Mouse (Mus musculus) liver, adult 2 months (tissue): Measurements from ENCODE around the gene Slc16a10. TPM values are rescaled to one million over a fixed set of nuclear protein-coding genes. Genes with fewer than 3 reads are reported as not detected.

Source experiments
- DNase-seq: peaks from one replicate; pipeline ENCODE4 v3.0.0-alpha.2; 2011; ENCODE audit warnings: low read depth, low spot score; ENCODE audit errors: extremely low read depth
- H3K27ac ChIP-seq: fragments of 200-500 bp; replicated peaks from 2 replicates; pipeline ENCODE4 v1.5.1; 2012; ENCODE audit warnings: low read depth, mild to moderate bottlenecking, control low read depth, inconsistent platforms, low read length; ENCODE audit not compliant: insufficient read depth
- H3K27me3 ChIP-seq: fragments of 200-500 bp; 2 replicates; pipeline ENCODE4 v1.6.1; 2012; ENCODE audit warnings: mild to moderate bottlenecking, moderate library complexity, low read length, inconsistent platforms; ENCODE audit not compliant: control insufficient read depth, insufficient read depth
- H3K36me3 ChIP-seq: fragments of 200-500 bp; 2 replicates; pipeline ENCODE4 v1.6.1; 2012; ENCODE audit warnings: low read length, inconsistent platforms; ENCODE audit not compliant: control insufficient read depth, insufficient read depth
- H3K4me1 ChIP-seq: fragments of 200-500 bp; 2 replicates; pipeline ENCODE4 v1.6.1; 2011; ENCODE audit warnings: low read length; ENCODE audit not compliant: control insufficient read depth, insufficient read depth
- H3K4me3 ChIP-seq: fragments of 200-500 bp; 2 replicates; pipeline ENCODE4 v1.5.1; 2011; ENCODE audit warnings: low read depth, mild to moderate bottlenecking, control low read depth, low read length, moderate library complexity; ENCODE audit not compliant: insufficient read depth
- H3K79me2 ChIP-seq: fragments of 200-500 bp; 2 replicates; pipeline ENCODE4 v1.6.1; 2012; ENCODE audit warnings: inconsistent platforms, mild to moderate bottlenecking, low read length, moderate library complexity; ENCODE audit not compliant: control insufficient read depth, insufficient read depth
- H3K9ac ChIP-seq: fragments of 200-500 bp; 2 replicates; pipeline ENCODE4 v1.6.1; 2012; ENCODE audit warnings: low read depth, mild to moderate bottlenecking, control low read depth, inconsistent platforms, low read length
- CTCF ChIP-seq: fragments of 200-500 bp; IDR thresholded peaks from 2 replicates; pipeline ENCODE4 v1.5.1; 2011; ENCODE audit warnings: low read depth, low read length, control low read depth
- POLR2A ChIP-seq: fragments of 200-500 bp; IDR thresholded peaks from 2 replicates; pipeline ENCODE4 v1.6.1; 2011; ENCODE audit warnings: low read length, control low read depth; ENCODE audit not compliant: insufficient read depth; ENCODE audit errors: extremely low read depth
- WGBS: fragments of 180-500 bp; shearing (Covaris S2); methylation state at CpG from one replicate; pipeline ENCODE4 v1.1.7; 2018; 5-methylcytosine and 5-hydroxymethylcytosine counted together
- polyA plus RNA-seq: library from polyadenylated mRNA; depleted of rRNA; stranded (reverse); fragments of >200 nt; gene quantifications from 2 replicates; pipeline ENCODE4 v1.2.3, GENCODE M21; 2012
- total RNA-seq: library from RNA; depleted of rRNA; stranded (reverse); fragments of >200 nt; gene quantifications from 2 replicates; pipeline ENCODE4 v1.2.3, GENCODE M21; 2014

The Slc16a10 gene
- total and polyA plus RNA-seq, 2 experiments = 61.4 to 76.0 TPM

DNA sequence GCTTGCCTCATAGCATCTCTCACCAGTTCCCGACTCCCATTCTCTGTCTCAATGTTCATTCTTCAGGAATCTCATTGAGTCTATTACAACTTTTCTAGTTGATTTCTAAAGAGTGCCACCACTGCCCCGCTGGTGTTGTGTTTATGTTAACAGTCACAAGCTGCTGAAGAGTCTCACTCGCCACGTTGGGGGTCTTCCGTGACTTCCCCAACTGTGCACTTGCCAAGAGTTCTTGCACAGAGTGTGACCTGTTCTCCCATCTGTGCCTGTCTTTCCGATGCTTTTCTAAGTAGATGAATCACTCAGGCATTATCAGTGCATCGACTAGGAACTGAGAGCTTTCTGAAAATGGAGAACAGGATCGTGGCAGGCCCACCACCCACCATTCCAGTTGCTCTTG is 114.0 kb downstream of the Slc16a10 start:
- Histone ChIP-seq H3K4me1 (peaks cover 4% of the 10 kb centered on the region), H3K79me2 (peaks cover 5% of the 10 kb centered on the region; the same call in 1 of the 2 replicates), H3K27me3 (no peaks in the 10 kb centered on the region), H3K4me3 (no peak overlapping the region), H3K36me3 (peaks cover 3% of the 10 kb centered on the region; the same call in 1 of the 2 replicates), H3K27ac (no peak overlapping the region), H3K9ac (no peak overlapping the region)
- TF ChIP-seq POLR2A = no peak
- TF ChIP-seq CTCF = no peak
- no peak for DNase-seq
- 89% methylated on average over 8 of the region's 8 CpGs for WGBS

DNA sequence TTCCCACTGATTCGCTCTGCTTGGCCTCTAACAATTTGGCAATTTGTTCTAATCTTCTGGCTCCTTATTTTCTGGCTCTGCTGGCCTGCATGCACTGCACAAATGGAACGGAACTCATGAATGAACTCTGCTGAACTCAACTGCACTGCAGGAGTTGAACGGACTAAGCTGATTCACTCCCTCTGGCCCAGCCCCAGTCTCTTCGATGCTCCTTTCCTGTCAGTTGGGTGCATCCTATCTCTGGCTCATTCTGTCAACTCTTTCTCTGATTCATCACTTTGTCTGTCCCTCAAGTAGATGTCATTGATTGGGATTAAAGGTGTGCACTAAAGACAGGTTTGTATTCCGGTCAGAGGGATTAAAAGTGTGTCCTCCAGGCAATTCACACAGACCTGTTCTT is 115.5 kb downstream of the Slc16a10 start:
- peaks cover 7% of the 10 kb centered on the region for H3K4me1 ChIP-seq
- peaks cover 6% of the 10 kb centered on the region; the same call in 1 of the 2 replicates for H3K79me2 ChIP-seq
- WGBS = 76% methylated on average over 5 of the region's 5 CpGs
- no peak overlapping the region for H3K4me3 ChIP-seq
- H3K27ac ChIP-seq = no peak overlapping the region
- TF ChIP-seq POLR2A (no peak), CTCF (no peak)
- no peaks in the 10 kb centered on the region for H3K36me3 ChIP-seq
- peak; percentile 27 for DNase-seq
- no peaks in the 10 kb centered on the region for H3K27me3 ChIP-seq
- H3K9ac ChIP-seq = no peak overlapping the region

DNA sequence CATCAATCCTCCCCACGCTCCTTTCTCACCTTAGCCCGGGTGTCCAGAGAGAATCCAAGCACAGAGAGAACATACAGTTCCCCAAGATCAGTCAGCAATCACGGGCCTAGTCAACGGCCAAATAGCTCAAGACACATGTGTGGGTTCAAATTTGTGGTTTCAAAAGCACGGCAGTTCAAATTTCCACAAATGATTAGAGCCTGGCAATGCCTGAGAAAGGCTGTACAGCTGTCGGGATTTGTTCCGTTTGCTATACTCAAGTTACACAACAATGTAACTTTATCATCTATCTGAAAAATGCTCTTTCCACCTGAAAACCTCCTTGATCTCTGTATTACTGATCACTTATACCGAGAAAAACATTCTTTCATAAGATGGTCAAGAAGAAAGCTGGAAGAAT is 116.5 kb downstream of the Slc16a10 start:
- H3K9ac ChIP-seq = no peak overlapping the region
- 52% methylated on average over 8 of the region's 8 CpGs for WGBS
- no peak for TF ChIP-seq POLR2A
- no peak for TF ChIP-seq CTCF
- no peak overlapping the region for H3K4me3 ChIP-seq
- H3K27me3 ChIP-seq = no peaks in the 10 kb centered on the region
- no peak overlapping the region for H3K27ac ChIP-seq
- peaks cover 9% of the 10 kb centered on the region; the same call in 1 of the 2 replicates for H3K79me2 ChIP-seq
- no peak for DNase-seq
- H3K4me1 ChIP-seq = peaks cover 7% of the 10 kb centered on the region
- no peaks in the 10 kb centered on the region for H3K36me3 ChIP-seq

DNA sequence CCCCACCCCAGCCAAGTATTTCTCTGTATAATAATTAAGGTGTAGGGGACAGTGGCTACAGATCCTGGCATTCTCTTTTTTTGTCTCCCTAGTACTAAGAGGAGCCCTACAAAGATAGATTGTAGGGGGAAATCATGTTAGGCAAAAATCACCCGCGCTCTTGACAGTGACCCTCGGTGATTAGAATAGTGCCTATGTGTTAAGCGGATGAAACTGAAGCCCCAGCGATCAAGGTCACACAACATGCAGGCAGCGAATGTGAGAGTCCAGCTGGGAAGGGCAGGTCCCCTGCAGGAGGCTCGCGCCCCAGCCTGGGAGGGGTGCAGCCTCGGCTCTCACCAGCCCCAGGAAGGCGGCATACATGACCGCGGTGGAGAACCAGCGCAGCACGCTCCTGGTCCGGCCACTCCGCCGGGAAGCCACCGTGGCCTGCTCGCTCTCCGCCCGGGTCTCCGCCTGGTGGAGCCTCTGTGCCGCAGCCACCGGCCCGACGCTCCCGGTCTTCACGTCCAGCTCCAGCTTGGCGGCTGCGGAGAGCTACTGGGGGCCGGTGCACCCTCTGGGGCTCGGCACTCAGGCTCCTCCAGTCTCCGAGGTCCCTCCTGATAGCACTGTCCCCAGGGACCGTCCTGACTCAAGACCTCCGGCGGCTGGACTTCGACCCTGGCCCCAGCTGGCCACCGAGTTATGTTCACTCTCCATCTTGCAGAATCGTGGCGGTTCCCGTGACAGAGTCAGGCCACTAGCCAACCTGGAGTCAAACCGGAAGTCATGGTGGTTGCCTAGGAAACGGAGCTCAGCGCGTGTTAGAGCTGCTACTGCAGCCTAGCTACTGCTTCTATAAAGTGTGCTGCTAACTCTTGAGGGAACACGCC is 117.3 kb downstream of the Slc16a10 start, which contains the start of gene Mfsd4b1:
Mfsd4b1 (minus strand) TSS at position 715 of the 875 bp plus-strand sequence.
- under 1% methylated on average over 46 of the region's 46 CpGs for whole genome bisulfite sequencing
- no peaks in the 10 kb centered on the region for H3K27me3 ChIP-seq

DNA sequence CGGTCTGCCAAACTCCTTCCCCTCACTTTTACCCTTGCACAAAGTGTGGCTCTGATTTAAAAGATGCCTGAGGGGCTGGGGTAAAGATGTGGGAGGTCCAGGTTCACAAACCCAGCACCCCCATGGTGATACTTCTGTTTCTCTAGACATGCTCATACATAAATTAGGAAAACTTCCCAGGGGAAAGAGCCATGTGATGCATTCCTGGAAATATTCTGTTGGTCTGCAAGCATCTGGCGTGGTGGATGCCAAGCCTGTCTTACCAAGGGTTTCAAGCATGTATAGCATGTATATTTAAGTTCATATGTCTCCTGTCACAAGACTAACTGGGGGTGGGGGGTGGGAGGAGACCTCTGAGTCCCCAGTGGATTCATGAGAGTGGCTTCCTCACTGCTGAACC is 121.7 kb downstream of the Slc16a10 start:
- H3K36me3 ChIP-seq = no peaks in the 10 kb centered on the region
- 75% methylated on average over 2 of the region's 2 CpGs for WGBS
- TF ChIP-seq CTCF (no peak), POLR2A (no peak)
- H3K4me1 ChIP-seq = peaks cover 9% of the 10 kb centered on the region
- no peak overlapping the region for H3K4me3 ChIP-seq
- H3K27ac ChIP-seq = no peak overlapping the region
- DNase-seq = no peak
- peaks cover 9% of the 10 kb centered on the region; the same call in 1 of the 2 replicates for H3K79me2 ChIP-seq
- H3K9ac ChIP-seq = no peak overlapping the region
- no peaks in the 10 kb centered on the region for H3K27me3 ChIP-seq

More for the DNA sequence above, 117.3 kb downstream of the Slc16a10 start, which contains the start of gene Mfsd4b1:
- Histone ChIP-seq H3K4me1 (peaks cover 7% of the 10 kb centered on the region), H3K27ac (peak within 1 kb of the TSS; percentile 95), H3K9ac (peak within 1 kb of the TSS; percentile 94), H3K79me2 (peaks cover 9% of the 10 kb centered on the region; the same call in 1 of the 2 replicates), H3K36me3 (no peaks in the 10 kb centered on the region), H3K4me3 (peak within 1 kb of the TSS; percentile 90)
- DNase-seq = peak; percentile 93
- TF ChIP-seq POLR2A (peak; percentile 59; the same call in 1 of the 2 replicates), CTCF (0 out of 2 replicates have a peak, but pooled peaks have one; percentile 15)
